Comparison of ENCODE assay signal across 15 mouse cellular contexts in genomic region chr7:122622125-122622774, GRCm38 (mm10). TPM values are rescaled to one million over a fixed set of nuclear protein-coding genes. Genes with fewer than 3 reads are reported as not detected.
A peak's percentile ranks its signal among the peaks of the same experiment; 100 is the strongest.
DNase-seq lines count a peak whose midpoint lies in the region.
"Had no signal": no experiment of that assay in that cellular context is flagged by ENCODE, and none has a peak within 500 bp of the region (broad histone marks: within the 10 kb centered on the region; RNA-seq: fewer than 3 reads in every experiment).

No protein-coding gene starts in this region.

- H3K4me3 ChIP-seq in midbrain, embryonic 10.5 days: 0 out of 2 replicates have a peak overlapping the region, but pooled peaks have one; percentile 8
- H3K4me3 ChIP-seq: embryonic facial prominence, embryonic 15.5 days; limb, embryonic 12.5 days had no signal

- no peaks in the 10 kb centered on the region for H3K36me3 ChIP-seq in midbrain, embryonic 10.5 days
- H3K36me3 ChIP-seq: embryonic facial prominence, embryonic 15.5 days; G1E; limb, embryonic 12.5 days had no signal

- WGBS in midbrain, embryonic 10.5 days: 20% methylated on average over 9 of the region's 9 CpGs

- peak overlapping the region; percentile 52; the same call in 1 of the 2 replicates for H3K27ac ChIP-seq in midbrain, embryonic 10.5 days (replicated peaks)
- H3K27ac ChIP-seq: embryonic facial prominence, embryonic 15.5 days; limb, embryonic 12.5 days had no signal

- peak; percentile 11 to 38 for DNase-seq in adrenal gland, adult (ENCODE audit: inconsistent age in 2 of 2, low spot score in 1 of 2)
- DNase-seq in adrenal gland, adult 18-20 months (ENCODE audit: low spot score in 2 of 2): no peak
- peak; percentile 82 for DNase-seq in MN1 (ENCODE audit: low spot score)
- peak; percentile 21 for DNase-seq in embryo, embryonic 10.5 days (ENCODE audit: low spot score)
- DNase-seq in midbrain, embryonic 10.5 days (ENCODE audit: low spot score): peak; percentile 62
- DNase-seq in B cell, adult 2 months: no peak
- DNase-seq in lung, postnatal 36 days: no peak
- DNase-seq in gastrocnemius, postnatal 14 days: no peak
- DNase-seq: adrenal gland, postnatal 25 days; heart, postnatal 36 days had no signal

- intact Hi-C loops in gastrocnemius, postnatal 14 days (cut with DNase I; ENCODE audit: low total_unique reads): no loop called here

- H3K27me3 ChIP-seq in midbrain, embryonic 10.5 days (ENCODE audit: low read depth, poor library complexity, severe bottlenecking): peaks cover 18% of the 10 kb centered on the region
- H3K27me3 ChIP-seq: embryonic facial prominence, embryonic 15.5 days; limb, embryonic 12.5 days had no signal

- peaks cover 17% of the 10 kb centered on the region for H3K4me1 ChIP-seq in midbrain, embryonic 10.5 days
- H3K4me1 ChIP-seq: limb, embryonic 12.5 days had no signal

- no peaks in the 10 kb centered on the region for H3K9me3 ChIP-seq in midbrain, embryonic 10.5 days (replicated peaks)
- H3K9me3 ChIP-seq: embryonic facial prominence, embryonic 15.5 days had no signal

RNA-seq across cellular contexts. Expression of gene Cacng3, which starts 48.0 kb away (rescaled TPM):
- total RNA-seq in adrenal gland, adult 18-20 months (2021): 1 to 10 TPM; 1.1 to 1.3 TPM
- polyA plus RNA-seq in midbrain, embryonic 10.5 days (2016; fragmentation: Nextera tagmentation; extraction: Ambion mirVana): 0.74 and 0.96 TPM in 2 replicates
- total RNA-seq in gastrocnemius, postnatal 14 days (2021): under 1 TPM in 1 of 2 experiments, not detected in 1; 0.11 TPM
- total RNA-seq: heart, postnatal 36 days had no signal
- polyA plus RNA-seq: G1E; gonadal fat pad, adult 2 months; limb, embryonic 12.5 days; lung, postnatal 0 days had no signal

Comparison
In these comparisons a context has a peak if more than half of its experiments do, and no peak if none do; other contexts are left out.
1. DNase-seq: peak in adrenal gland, adult (2 of 2), MN1 (single experiment), embryo, embryonic 10.5 days (single experiment) and midbrain, embryonic 10.5 days (single experiment); none in adrenal gland, adult 18-20 months (0 of 2), B cell, adult 2 months (0 of 2), lung, postnatal 36 days (single experiment) and gastrocnemius, postnatal 14 days (single experiment).